Mouse (Mus musculus) CH12.LX (cell line): ENCODE data around the gene Gsg1.

ENCODE experiments used
- CTCF ChIP-seq, 2 experiments: IDR thresholded peaks in 1 of 2; conservative IDR thresholded peaks in 1 of 2; 2 replicates each; pipeline ENCODE4 v1.5.1; 2011 to 2012; ENCODE audit warnings: low read depth in 2 of 2, low read length in 2 of 2, improper control_type of control experiment in 1 of 2, inconsistent platforms in 1 of 2, mild to moderate bottlenecking in 1 of 2, moderate library complexity in 1 of 2
- E2F4 ChIP-seq: IDR thresholded peaks from 2 replicates; pipeline ENCODE4 v1.6.1; 2011; ENCODE audit warnings: low read depth, low read length, improper control_type of control experiment; ENCODE audit not compliant: insufficient replicate concordance
- EP300 ChIP-seq: IDR thresholded peaks from 2 replicates; pipeline ENCODE4 v1.6.1; 2011; ENCODE audit warnings: low read length, improper control_type of control experiment
- JUN ChIP-seq: IDR thresholded peaks from 2 replicates; pipeline ENCODE4 v1.6.1; 2011; ENCODE audit warnings: low read depth, mild to moderate bottlenecking, low read length, improper control_type of control experiment, moderate library complexity; ENCODE audit not compliant: insufficient read depth
- KAT2A ChIP-seq: IDR thresholded peaks from 2 replicates; pipeline ENCODE4 v1.6.1; 2012; ENCODE audit warnings: low read length, improper control_type of control experiment, inconsistent platforms; ENCODE audit not compliant: insufficient replicate concordance
- MXI1 ChIP-seq: IDR thresholded peaks from 2 replicates; pipeline ENCODE4 v1.6.1; 2011; ENCODE audit warnings: mild to moderate bottlenecking, low read depth, low read length, improper control_type of control experiment
- POLR2AphosphoS2 ChIP-seq: IDR thresholded peaks from 2 replicates; pipeline ENCODE4 v1.6.1; 2011; ENCODE audit warnings: low read depth, low read length, improper control_type of control experiment
- TCF12 ChIP-seq: IDR thresholded peaks from 2 replicates; pipeline ENCODE4 v1.6.1; 2014; ENCODE audit warnings: low read depth, mild to moderate bottlenecking, inconsistent platforms, low read length, improper control_type of control experiment
- UBTF ChIP-seq: IDR thresholded peaks from 2 replicates; pipeline ENCODE4 v1.6.1; 2012; ENCODE audit warnings: low read depth, mild to moderate bottlenecking, inconsistent platforms, low read length, improper control_type of control experiment, moderate library complexity
- ZC3H11A ChIP-seq: IDR thresholded peaks from 2 replicates; pipeline ENCODE4 v1.6.1; 2012; ENCODE audit warnings: low read depth, mild to moderate bottlenecking, inconsistent platforms, low read length, improper control_type of control experiment

DNA sequence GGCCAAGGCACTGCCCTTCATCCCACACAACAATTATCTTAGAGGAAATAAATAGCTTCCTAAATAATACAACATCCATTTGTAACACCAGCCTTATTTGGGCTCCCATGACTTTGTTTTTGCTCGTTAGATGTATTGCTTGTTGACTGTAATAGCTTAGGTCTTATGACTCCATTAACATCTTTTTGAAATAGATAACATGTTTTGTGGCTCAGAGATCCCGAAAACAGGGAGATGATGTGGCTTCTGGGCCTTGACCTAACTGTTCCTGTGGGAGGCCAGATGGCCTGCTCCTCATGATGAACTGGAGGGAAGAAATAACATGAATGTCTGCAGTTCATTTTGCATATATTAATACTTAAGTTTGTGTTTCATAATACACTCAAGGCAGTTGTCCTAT lies 17.6 kb upstream of the Gsg1 start:
- TF ChIP-seq JUN, result no peak
- TF ChIP-seq POLR2AphosphoS2, result no peak
- TF ChIP-seq CTCF (conservative IDR thresholded peaks at IDR 0.05 in 1 of 2, IDR thresholded peaks at IDR 0.05 in 1 of 2; ENCODE audit: low read depth in 2 of 2, low read length in 2 of 2), result no peak
- TF ChIP-seq TCF12, result no peak
- TF ChIP-seq KAT2A, result no peak
- TF ChIP-seq E2F4, result no peak
- TF ChIP-seq EP300, result no peak
- no peak for TF ChIP-seq ZC3H11A
- TF ChIP-seq MXI1, result no peak
- no peak for TF ChIP-seq UBTF
